Mouse (Mus musculus) fat pad, adult 2 months (tissue): Measurements from ENCODE around the gene Dnajb4.
"Not testable (repeated sequence)": the region's sequence is repeated elsewhere in the genome, so short reads cannot be mapped to it uniquely, and the experiment has no call there.

ENCODE experiments used
- DNase-seq: peaks from one replicate; pipeline ENCODE4 v3.0.0-alpha.2; 2011; ENCODE audit warnings: low read depth, low spot score; ENCODE audit errors: extremely low read depth

Dnajb4 gene

GRCm38 (mm10) chr3:152209967-152210634 lies at the start of gene Dnajb4, which contains the start of gene Fubp1:
TSS of gene Dnajb4 (minus strand) at chr3:152210302.
TSS of gene Fubp1 (plus strand) at chr3:152210422.
- no peak for DNase-seq

GRCm38 (mm10) chr3:152259409-152259808 lies 49.3 kb upstream of the Dnajb4 start:
- DNase-seq: not testable (repeated sequence)

- DNase-seq: no peak
These were observed 47.4 kb upstream of the Dnajb4 start for GRCm38 (mm10) chr3:152257528-152257927.

GRCm38 (mm10) chr3:152250487-152250886 lies 40.4 kb upstream of the Dnajb4 start:
- no peak for DNase-seq

- DNase-seq: no peak
These were observed 37.6 kb upstream of the Dnajb4 start for GRCm38 (mm10) chr3:152247708-152248107.

- peak; percentile 8 for DNase-seq
These were observed 35.3 kb upstream of the Dnajb4 start for GRCm38 (mm10) chr3:152245273-152245910.

GRCm38 (mm10) chr3:152243304-152243703 lies 33.2 kb upstream of the Dnajb4 start:
- DNase-seq: no peak

- DNase-seq: no peak
These were observed 31.0 kb upstream of the Dnajb4 start for GRCm38 (mm10) chr3:152241098-152241497.

GRCm38 (mm10) chr3:152239592-152239991 lies 29.5 kb upstream of the Dnajb4 start:
- DNase-seq: no peak

GRCm38 (mm10) chr3:152238836-152239235 lies 28.7 kb upstream of the Dnajb4 start:
- no peak for DNase-seq

GRCm38 (mm10) chr3:152235805-152236204 lies 25.7 kb upstream of the Dnajb4 start:
- DNase-seq: no peak

GRCm38 (mm10) chr3:152235238-152235637 lies 25.1 kb upstream of the Dnajb4 start:
- DNase-seq: no peak

- no peak for DNase-seq
These were observed 21.4 kb upstream of the Dnajb4 start for GRCm38 (mm10) chr3:152231333-152232100.

GRCm38 (mm10) chr3:152229271-152229670 lies 19.2 kb upstream of the Dnajb4 start:
- no peak for DNase-seq

- DNase-seq: no peak
These were observed 18.7 kb upstream of the Dnajb4 start for GRCm38 (mm10) chr3:152228843-152229242.

GRCm38 (mm10) chr3:152225906-152226305 lies 15.8 kb upstream of the Dnajb4 start:
- DNase-seq: no peak

- no peak for DNase-seq
These were observed 14.8 kb upstream of the Dnajb4 start for GRCm38 (mm10) chr3:152224918-152225317.

GRCm38 (mm10) chr3:152213416-152213815 lies 3.3 kb upstream of the Dnajb4 start:
- no peak for DNase-seq

- DNase-seq: no peak
These were observed 1.7 kb upstream of the Dnajb4 start for GRCm38 (mm10) chr3:152211731-152212279.

GRCm38 (mm10) chr3:152210728-152211391 lies 758 bp upstream of the Dnajb4 start:
- no peak for DNase-seq
